Mouse (Mus musculus): ENCODE measurements around the gene Arhgef18. TPM values are rescaled to one million over a fixed set of nuclear protein-coding genes. Genes with fewer than 3 reads are reported as not detected.

The Arhgef18 gene
- polyA plus RNA-seq, 1 experiment from 2014 or later, result 9.6 TPM

DNA sequence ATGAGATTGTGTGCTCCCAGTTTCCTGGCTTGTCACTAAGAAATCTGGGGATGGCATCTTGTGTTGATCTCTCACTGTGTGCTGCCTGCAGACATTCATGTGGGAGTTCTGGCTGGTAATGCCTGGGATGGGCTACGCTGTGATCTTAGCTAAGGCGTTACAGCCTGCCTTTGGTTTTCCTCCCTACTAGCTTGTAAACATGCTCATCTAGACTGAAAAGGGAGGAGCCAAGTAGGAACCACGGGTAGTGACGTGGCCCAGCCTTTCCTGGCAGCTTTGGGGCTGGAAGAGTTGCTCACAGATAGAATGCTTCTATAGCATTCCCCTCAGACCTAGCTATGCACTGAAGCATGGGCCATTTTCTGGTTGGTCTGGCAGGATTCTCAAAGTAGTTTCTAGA lies 109.4 kb downstream of the Arhgef18 start:
- ATAC-seq (ENCODE audit: insufficient number of reproducible peaks, insufficient read depth, low FRiP score, low read depth), result no peak
- 0 out of 2 replicates have a peak, but pooled peaks cover 17% of the 10 kb centered on the region for H3K4me1 ChIP-seq (ENCODE audit: control insufficient read depth, insufficient read depth, low read length)
- no peaks in the 10 kb centered on the region for H3K27me3 ChIP-seq (ENCODE audit: control insufficient read depth, insufficient read depth, low read length)
- H3K9ac ChIP-seq (replicated peaks; ENCODE audit: low read depth, low read length), result no peak overlapping the region
- no peak overlapping the region for H3K4me3 ChIP-seq (ENCODE audit: low read depth, low read length)
- no peaks in the 10 kb centered on the region for H3K9me3 ChIP-seq (ENCODE audit: control insufficient read depth, low read depth, low read length)
- H3K4me2 ChIP-seq (replicated peaks; ENCODE audit: low read depth, low read length), result no peak overlapping the region
- H3K36me3 ChIP-seq (ENCODE audit: control insufficient read depth, insufficient read depth, low read length), result peaks cover 7% of the 10 kb centered on the region
- H3K27ac ChIP-seq (ENCODE audit: low read length), result no peak overlapping the region
- WGBS, result 65% methylated on average over 4 of the region's 4 CpGs

Other genes with a start within 250 kb of the Arhgef18 start
- 40.8 and 44.5 TPM in 2 replicates for gene Insr, start 113.4 kb upstream of the Arhgef18 start, polyA plus RNA-seq (2014; fragmentation: Nextera tagmentation; extraction: Ambion mirVana)
- 0.27 and 0.39 TPM in 2 replicates for gene A430078G23Rik, start 39.6 kb upstream of the Arhgef18 start, polyA plus RNA-seq (2014; fragmentation: Nextera tagmentation; extraction: Ambion mirVana)
- 3.9 and 6.2 TPM in 2 replicates for gene Pex11g, start 74.7 kb downstream of the Arhgef18 start, polyA plus RNA-seq (2014; fragmentation: Nextera tagmentation; extraction: Ambion mirVana)
- gene Tex45, start 77.9 kb downstream of the Arhgef18 start, polyA plus RNA-seq (2014; fragmentation: Nextera tagmentation; extraction: Ambion mirVana), result not detected in 2 replicates
- gene Zfp358, start 100.1 kb downstream of the Arhgef18 start, polyA plus RNA-seq (2014; fragmentation: Nextera tagmentation; extraction: Ambion mirVana), result 29.6 and 32.3 TPM in 2 replicates
- gene Mcoln1, start 107.5 kb downstream of the Arhgef18 start, polyA plus RNA-seq (2014; fragmentation: Nextera tagmentation; extraction: Ambion mirVana), result 34.3 and 39.0 TPM in 2 replicates
- 24.6 and 27.2 TPM in 2 replicates for gene Pnpla6, start 122.4 kb downstream of the Arhgef18 start, polyA plus RNA-seq (2014; fragmentation: Nextera tagmentation; extraction: Ambion mirVana)
- gene C330021F23Rik, start 175.0 kb downstream of the Arhgef18 start, polyA plus RNA-seq (2014; fragmentation: Nextera tagmentation; extraction: Ambion mirVana), result 1.2 and 1.6 TPM in 2 replicates
- 14.9 and 15.3 TPM in 2 replicates for gene Camsap3, start 194.3 kb downstream of the Arhgef18 start, polyA plus RNA-seq (2014; fragmentation: Nextera tagmentation; extraction: Ambion mirVana)
- gene Xab2, start 228.3 kb downstream of the Arhgef18 start, polyA plus RNA-seq (2014; fragmentation: Nextera tagmentation; extraction: Ambion mirVana), result 49.7 and 53.9 TPM in 2 replicates
- 92.0 and 106 TPM in 2 replicates for gene Pet100, start 228.5 kb downstream of the Arhgef18 start, polyA plus RNA-seq (2014; fragmentation: Nextera tagmentation; extraction: Ambion mirVana)
- gene Pcp2, start 232.5 kb downstream of the Arhgef18 start, polyA plus RNA-seq (2014; fragmentation: Nextera tagmentation; extraction: Ambion mirVana), result 0.56 TPM in 1 of 2 replicates, not detected in the other
- 92.1 and 103 TPM in 2 replicates for gene Stxbp2, start 237.9 kb downstream of the Arhgef18 start, polyA plus RNA-seq (2014; fragmentation: Nextera tagmentation; extraction: Ambion mirVana)

Data from stomach, embryonic 14.5 days (tissue).